Mouse (Mus musculus) frontal cortex, postnatal 14 days (tissue): ENCODE data around the gene Tm4sf20.
A peak's percentile ranks its signal among the peaks of the same experiment; 100 is the strongest.

Source experiments
- DNase-seq, 2 experiments: peaks; one replicate each; pipeline ENCODE4 v3.0.0; 2022; ENCODE audit warnings: low spot score in 2 of 2

The Tm4sf20 gene

GRCm38 (mm10) chr1:82768269-82768668, at the start of gene Tm4sf20:
Gene Tm4sf20 (minus strand): TSS chr1:82768461.
- DNase-seq: no peak

GRCm38 (mm10) chr1:82815941-82816716, 47.9 kb upstream of the Tm4sf20 start:
- no peak for DNase-seq

GRCm38 (mm10) chr1:82811766-82812165, 43.5 kb upstream of the Tm4sf20 start:
- no peak for DNase-seq

- no peak for DNase-seq
Measured at GRCm38 (mm10) chr1:82808564-82808963, 40.3 kb upstream of the Tm4sf20 start.

GRCm38 (mm10) chr1:82807206-82807605, 38.9 kb upstream of the Tm4sf20 start:
- no peak for DNase-seq

GRCm38 (mm10) chr1:82806391-82806790, 38.1 kb upstream of the Tm4sf20 start:
- DNase-seq: no peak

- no peak for DNase-seq
Measured at GRCm38 (mm10) chr1:82804059-82804458, 35.8 kb upstream of the Tm4sf20 start.

GRCm38 (mm10) chr1:82803608-82804007, 35.3 kb upstream of the Tm4sf20 start:
- no peak for DNase-seq

- no peak for DNase-seq
Measured at GRCm38 (mm10) chr1:82801105-82801783, 33.0 kb upstream of the Tm4sf20 start.

GRCm38 (mm10) chr1:82798922-82799321, 30.7 kb upstream of the Tm4sf20 start:
- DNase-seq: no peak

- DNase-seq: no peak
Measured at GRCm38 (mm10) chr1:82798304-82798703, 30.0 kb upstream of the Tm4sf20 start.

GRCm38 (mm10) chr1:82797088-82797487, 28.8 kb upstream of the Tm4sf20 start:
- no peak for DNase-seq

- no peak for DNase-seq
Measured at GRCm38 (mm10) chr1:82795702-82796443, 27.6 kb upstream of the Tm4sf20 start.

- DNase-seq: no peak
Measured at GRCm38 (mm10) chr1:82795211-82795610, 26.9 kb upstream of the Tm4sf20 start.

- DNase-seq: peak in 1 of 2 experiments; percentile 28
Measured at GRCm38 (mm10) chr1:82793986-82794385, 25.7 kb upstream of the Tm4sf20 start.

GRCm38 (mm10) chr1:82793110-82793509, 24.8 kb upstream of the Tm4sf20 start:
- no peak for DNase-seq

GRCm38 (mm10) chr1:82792238-82792637, 24.0 kb upstream of the Tm4sf20 start:
- DNase-seq: no peak

- DNase-seq: no peak
Measured at GRCm38 (mm10) chr1:82791105-82791504, 22.8 kb upstream of the Tm4sf20 start.

- DNase-seq: no peak
Measured at GRCm38 (mm10) chr1:82788070-82788469, 19.8 kb upstream of the Tm4sf20 start.

GRCm38 (mm10) chr1:82787414-82787813, 19.2 kb upstream of the Tm4sf20 start:
- peak; percentile 23 to 56 for DNase-seq

GRCm38 (mm10) chr1:82785546-82785945, 17.3 kb upstream of the Tm4sf20 start:
- no peak for DNase-seq

GRCm38 (mm10) chr1:82783559-82783958, 15.3 kb upstream of the Tm4sf20 start:
- DNase-seq: no peak
